Mouse (Mus musculus) lung, postnatal 0 days (tissue): ENCODE results near the gene Kcnk13.

ENCODE experiments used
- CTCF ChIP-seq: IDR thresholded peaks from 2 replicates; pipeline ENCODE4 v1.5.1; 2016; ENCODE audit warnings: antibody characterized with exemption, mild to moderate bottlenecking
- EP300 ChIP-seq: IDR thresholded peaks from 2 replicates; pipeline ENCODE4 v1.6.1; 2016; ENCODE audit warnings: antibody characterized with exemption, mild to moderate bottlenecking, control low read depth

DNA sequence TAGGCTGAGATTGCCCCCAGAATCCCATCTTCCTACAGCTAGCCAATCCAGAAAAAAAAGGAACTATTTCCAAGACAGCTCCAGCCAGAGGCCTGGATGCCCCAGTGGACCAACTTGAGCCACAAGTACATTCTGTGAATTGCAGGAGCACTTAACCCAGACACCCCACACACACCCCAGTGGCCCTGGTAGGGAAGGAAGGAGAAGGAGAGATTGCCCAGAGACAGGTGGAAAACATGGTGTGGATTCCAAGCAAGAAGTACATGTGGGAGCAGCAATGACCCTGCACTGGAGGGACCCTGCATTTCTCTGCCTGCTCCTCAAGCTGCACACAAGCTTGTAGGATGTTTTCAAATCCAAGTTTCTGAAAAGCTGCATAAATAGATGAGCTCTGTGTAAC lies 5.0 kb upstream of the Kcnk13 start:
- TF ChIP-seq CTCF (no peak), EP300 (no peak)
